8 mouse cellular contexts compared by ENCODE assay signal in genomic region chr8:115529568-115530342, GRCm38 (mm10).
A peak's percentile ranks its signal among the peaks of the same experiment; 100 is the strongest.
DNase-seq lines count a peak whose midpoint lies in the region; ATAC-seq and TF ChIP-seq lines count a peak whose summit lies in the region.

No protein-coding gene starts in this region.

- no peak overlapping the region for H3K4me2 ChIP-seq in neural tube, embryonic 13.5 days
- H3K4me2 ChIP-seq in myocyte (ENCODE audit: low read depth): peak overlapping the region; percentile 59

- H3K27me3 ChIP-seq in neural tube, embryonic 13.5 days: no peaks in the 10 kb centered on the region
- no peaks in the 10 kb centered on the region for H3K27me3 ChIP-seq in myocyte (ENCODE audit: control insufficient read depth, insufficient read depth, insufficient read length)

- H3ac ChIP-seq in myocyte (ENCODE audit: control insufficient read depth, insufficient read length): no peak overlapping the region

- TF ChIP-seq POLR2A in myocyte (IDR thresholded peaks at IDR 0.05; ENCODE audit: insufficient read length, low read depth): no peak

- H3K27ac ChIP-seq in neural tube, embryonic 13.5 days (replicated peaks): 0 out of 2 replicates have a peak overlapping the region, but pooled peaks have one; percentile 3

- H3K9ac ChIP-seq in neural tube, embryonic 13.5 days: no peak overlapping the region

- H3K36me3 ChIP-seq in neural tube, embryonic 13.5 days: no peaks in the 10 kb centered on the region
- H3K36me3 ChIP-seq in myocyte (ENCODE audit: control insufficient read depth, insufficient read depth): no peaks in the 10 kb centered on the region

- DNase-seq in neural tube, embryonic 10.5 days (ENCODE audit: extremely low spot score, low spot score): no peak
- DNase-seq in embryo, embryonic 9.5 days (ENCODE audit: extremely low spot score): peak; percentile 27
- peak; percentile 17 to 20 for DNase-seq in kidney, adult 8-10 months
- no peak for DNase-seq in thymus, postnatal 14 days
- no peak for DNase-seq in spleen, postnatal 4 days (ENCODE audit: low spot score in 2 of 2)
- DNase-seq in adipocyte (ENCODE audit: low spot score): no peak

- no peaks in the 10 kb centered on the region for H3K9me3 ChIP-seq in neural tube, embryonic 13.5 days

- H3K4me1 ChIP-seq in neural tube, embryonic 13.5 days (replicated peaks): no peaks in the 10 kb centered on the region; the same call in 1 of the 2 replicates

- WGBS in neural tube, embryonic 13.5 days: 60% methylated on average over 14 of the region's 14 CpGs

- ATAC-seq in neural tube, embryonic 13.5 days (ENCODE audit: low read depth): no peak

- no peak overlapping the region for H3K4me3 ChIP-seq in neural tube, embryonic 13.5 days
- H3K4me3 ChIP-seq in myocyte: no peak overlapping the region

- no peaks in the 10 kb centered on the region for H3K79me2 ChIP-seq in myocyte (ENCODE audit: control insufficient read depth, insufficient read depth)

TF ChIP-seq in myocyte, 11 proteins besides CTCF, POLR2A, EP300 and RAD21:
- TF ChIP-seq MAX (IDR thresholded peaks at IDR 0.05; ENCODE audit: low read depth): no peak
- TF ChIP-seq MYOD1 (IDR thresholded peaks at IDR 0.05; ENCODE audit: control insufficient read depth in 1 of 3, insufficient read length in 2 of 3, low read depth in 2 of 3): peak in 1 of 3 experiments; percentile 56
- TF ChIP-seq TCF3 (IDR thresholded peaks at IDR 0.05; ENCODE audit: insufficient read length, low read depth): no peak

Comparison
In these comparisons a context has a peak if more than half of its experiments do, and no peak if none do; other contexts are left out.
1. DNase-seq: peak in embryo, embryonic 9.5 days (single experiment) and kidney, adult 8-10 months (2 of 2); none in neural tube, embryonic 10.5 days (single experiment), thymus, postnatal 14 days (single experiment), spleen, postnatal 4 days (0 of 2) and adipocyte (single experiment).